Mouse (Mus musculus) B cell, adult 62 days (primary cell): Measurements from ENCODE around the gene Lad1. TPM values are rescaled to one million over a fixed set of nuclear protein-coding genes. Genes with fewer than 3 reads are reported as not detected.

ENCODE experiments used
- total RNA-seq: library from RNA; stranded (reverse); gene quantifications from 4 replicates; pipeline ENCODE4 v1.2.4, GENCODE M21; 2023

Gene Lad1
- total RNA-seq, result not detected in 4 replicates

GRCm38 (mm10) chr1:135818481-135819086 is at the start of gene Lad1:
Lad1 (plus strand) TSS chr1:135818598.

DNA sequence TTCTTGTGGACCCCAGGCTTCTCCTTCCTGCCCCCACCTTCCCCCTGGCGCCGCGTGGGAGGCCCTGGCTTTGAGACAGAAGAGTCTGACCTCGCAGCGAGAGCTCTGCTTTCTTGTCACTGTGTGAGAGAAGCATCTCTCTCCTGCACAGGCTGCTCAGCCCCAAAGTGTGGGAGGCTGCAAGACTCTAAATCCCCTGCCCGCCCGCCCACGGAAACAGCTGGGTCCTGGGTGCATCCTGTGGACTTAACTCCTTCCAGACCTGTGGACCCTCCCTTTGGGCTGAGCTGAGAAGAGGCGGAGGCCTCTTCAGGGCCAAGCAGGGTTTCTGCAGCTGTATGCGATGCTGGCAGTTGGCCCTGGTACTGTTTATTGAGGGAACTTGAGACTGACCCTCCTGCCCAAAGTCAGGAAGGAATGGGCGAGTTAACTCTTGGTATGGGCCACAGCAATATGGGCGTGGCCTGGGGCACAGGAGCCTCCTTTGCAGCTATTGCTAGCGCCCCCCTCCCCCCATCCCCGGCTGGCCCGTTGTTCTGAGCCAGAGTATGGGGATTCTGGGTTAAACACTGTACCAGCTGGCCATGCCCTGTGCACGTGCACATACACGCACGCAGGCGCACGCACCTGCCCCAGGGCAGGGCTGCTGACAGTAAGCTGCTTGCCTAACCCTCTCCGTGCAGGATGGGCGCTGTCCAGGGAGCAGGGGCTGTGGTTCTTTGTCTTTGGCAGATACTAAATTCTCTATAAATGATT is 39.4 kb upstream of the Lad1 start, which contains the start of gene Tnni1:
Gene Tnni1, plus strand, starts transcription at position 655 of the 756 bp plus-strand sequence.

GRCm38 (mm10) chr1:135835716-135836483 is 17.5 kb downstream of the Lad1 start, which contains the start of gene Tnnt2:
Tnnt2 (plus strand) TSS chr1:135836354.

Other genes starting within 250 kb of the Lad1 start
- gene Nav1, start 211.3 kb upstream of the Lad1 start, total RNA-seq, result 0.69 to 0.85 TPM (median 0.73 TPM) in 4 replicates
- gene Csrp1, start 98.5 kb upstream of the Lad1 start, total RNA-seq, result 31.9 to 36.2 TPM (median 34.5 TPM) in 4 replicates
- gene Phlda3, start 52.5 kb upstream of the Lad1 start, total RNA-seq, result not detected in 4 replicates
- gene Tnni1, start 39.2 kb upstream of the Lad1 start, total RNA-seq, result not detected in 4 replicates
- not detected in 4 replicates for gene Tnnt2, start 17.8 kb downstream of the Lad1 start, total RNA-seq
- gene Pkp1, start 100.6 kb downstream of the Lad1 start, total RNA-seq, result not detected in 4 replicates
- 0.09 to 0.17 TPM in 2 of 4 replicates, not detected in the others for gene Igfn1, start 187.7 kb downstream of the Lad1 start, total RNA-seq
- 7.1 to 19.1 TPM (median 10.5 TPM) in 4 replicates for gene Tmem9, start 189.6 kb downstream of the Lad1 start, total RNA-seq
- gene Ascl5, start 232.2 kb downstream of the Lad1 start, total RNA-seq, result not detected in 4 replicates
- gene Cacna1s, start 234.2 kb downstream of the Lad1 start, total RNA-seq, result 4.0 to 6.5 TPM (median 5.1 TPM) in 4 replicates